Mouse (Mus musculus) cerebral cortex, adult 2 months (tissue): ENCODE results near the gene Gna14.

ENCODE experiments used
- WGBS: fragments of 180-500 bp; shearing (Covaris S2); methylation state at CpG from one replicate; pipeline ENCODE4 v1.1.7; 2018; 5-methylcytosine and 5-hydroxymethylcytosine counted together

Gna14 gene

DNA sequence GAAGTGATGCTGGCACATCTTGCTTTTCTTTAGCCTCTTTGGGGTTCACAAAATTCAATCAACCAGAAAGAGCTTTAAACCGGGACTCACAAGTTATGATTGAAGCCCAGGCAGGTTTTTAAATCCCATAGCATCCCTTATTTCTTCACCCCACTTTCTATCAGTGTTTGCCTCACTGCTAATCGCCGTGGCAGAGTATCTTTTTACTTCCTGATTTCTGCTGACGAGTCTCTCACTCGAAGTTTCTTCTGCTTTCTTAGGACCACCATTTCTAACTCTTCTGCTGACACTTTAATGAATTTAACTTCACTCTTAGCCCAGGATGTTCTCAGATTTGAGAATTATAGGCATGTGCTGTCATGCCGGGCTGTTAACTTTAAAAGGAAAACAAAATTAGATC, 21.6 kb downstream of the Gna14 start:
- 86% methylated on average over 6 of the region's 6 CpGs for WGBS

DNA sequence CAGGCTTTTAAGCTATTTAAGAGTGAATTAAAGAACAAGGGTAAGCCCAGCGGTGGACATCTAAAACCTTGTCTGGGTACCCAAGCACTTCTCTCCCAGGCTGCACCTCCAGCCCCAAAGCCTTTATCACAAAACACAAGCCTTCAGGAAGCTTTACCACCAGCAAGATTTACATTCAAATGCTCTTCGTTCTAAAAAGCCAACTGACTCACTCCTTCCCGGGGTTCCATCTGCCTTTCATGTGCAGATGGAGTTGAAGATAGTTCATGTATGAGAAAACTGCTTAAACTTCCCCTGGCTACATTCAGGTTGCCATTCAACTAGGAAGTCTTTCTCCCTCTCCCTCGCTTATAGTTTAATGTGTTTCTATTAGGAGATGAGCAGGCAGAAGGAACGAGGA, 23.8 kb downstream of the Gna14 start:
- 66% methylated on average over 5 of the region's 5 CpGs for WGBS

DNA sequence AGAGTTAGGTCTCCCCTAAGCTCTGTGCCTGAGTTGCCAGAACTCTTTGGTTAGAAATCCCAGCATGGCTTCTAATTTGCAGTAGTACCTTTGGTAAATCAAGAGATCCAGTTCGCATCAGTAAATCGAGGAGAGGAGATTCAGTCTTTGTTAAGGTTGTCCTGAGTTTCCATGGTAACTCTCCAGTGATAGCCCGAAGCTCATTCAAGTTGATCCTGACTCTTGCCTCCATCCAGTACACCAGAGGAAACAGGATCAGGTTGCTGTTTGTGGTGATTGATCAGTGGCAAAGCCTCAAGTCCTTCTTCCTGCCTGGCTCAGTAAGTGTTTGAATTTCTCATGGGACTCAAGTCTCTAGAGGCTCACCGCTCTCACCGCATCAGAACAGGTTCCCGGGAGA, 24.7 kb downstream of the Gna14 start:
- WGBS = 79% methylated on average over 6 of the region's 6 CpGs

DNA sequence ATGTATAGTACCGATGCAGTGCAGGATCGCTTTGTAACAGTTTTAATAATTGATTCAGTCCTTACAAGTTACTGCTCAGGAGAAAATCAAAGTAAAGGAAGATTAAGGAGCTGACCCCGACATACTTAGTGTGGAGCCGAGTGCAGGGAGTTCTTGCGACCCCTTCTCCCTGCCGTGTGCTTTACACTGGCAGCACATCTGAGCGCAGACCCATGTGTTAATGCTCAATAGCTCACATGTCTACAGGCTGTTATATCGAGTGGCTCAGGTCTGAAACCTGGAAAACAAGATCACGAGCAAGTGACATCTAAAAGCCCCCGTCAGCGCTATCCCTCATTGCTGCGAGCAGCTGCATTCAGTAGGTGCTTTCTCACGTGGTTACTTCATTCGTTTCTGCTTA, 25.3 kb downstream of the Gna14 start:
- WGBS = 97% methylated on average over 14 of the region's 14 CpGs

DNA sequence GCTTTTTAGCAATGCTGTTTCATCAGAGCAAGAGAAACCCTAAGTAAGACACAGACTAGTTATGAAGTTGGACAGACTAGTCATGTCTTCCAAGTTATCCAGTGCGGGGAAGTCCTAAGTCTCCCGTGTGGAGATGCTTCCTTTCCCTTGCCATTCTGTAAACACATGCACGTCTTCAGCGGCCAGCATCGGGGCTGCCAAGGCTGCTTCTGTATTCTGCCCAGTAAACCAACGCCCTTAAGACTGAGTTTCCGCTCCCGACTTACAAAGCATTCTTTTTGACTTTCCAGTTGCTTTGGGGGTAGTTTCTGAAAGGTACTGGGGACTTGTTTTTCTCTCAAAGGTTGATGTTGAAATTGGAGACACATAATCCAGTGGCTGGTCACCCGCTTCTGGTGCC, 26.9 kb downstream of the Gna14 start:
- WGBS = 68% methylated on average over 9 of the region's 9 CpGs

GRCm38 (mm10) chr19:16464730-16465129, 29.2 kb downstream of the Gna14 start:
- WGBS = 80% methylated on average over 4 of the region's 4 CpGs

DNA sequence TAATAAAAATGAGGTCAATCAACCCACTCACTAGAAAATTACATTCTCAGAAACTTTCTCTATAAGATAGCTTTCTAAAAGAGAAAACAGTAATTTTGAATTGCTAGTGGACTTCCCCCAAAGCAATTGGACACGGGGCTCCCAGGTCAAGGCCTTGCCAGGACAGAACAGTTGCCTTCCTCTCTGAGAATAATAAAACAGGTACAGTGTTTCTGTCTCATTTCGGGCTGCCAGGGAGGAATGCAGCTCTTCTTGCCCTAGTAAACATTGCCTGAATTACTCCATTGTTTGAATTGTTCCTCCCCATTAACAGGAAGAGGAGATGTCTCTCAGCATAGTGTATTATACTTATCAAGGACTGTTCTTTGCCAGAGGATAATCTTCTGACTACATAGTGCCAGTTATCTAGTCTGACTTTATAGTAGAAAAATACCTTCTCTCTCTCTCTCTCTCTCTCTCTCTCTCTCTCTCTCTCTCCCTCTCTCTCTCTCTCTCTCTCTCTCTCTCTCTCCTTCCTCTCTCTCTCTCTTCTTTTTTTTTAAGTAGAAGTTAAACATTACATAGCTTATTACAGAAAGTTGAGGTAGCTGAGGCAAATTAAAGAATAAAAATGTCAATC, 33.3 kb downstream of the Gna14 start:
- 54% methylated on average over 2 of the region's 2 CpGs for WGBS

GRCm38 (mm10) chr19:16472655-16473054, 37.1 kb downstream of the Gna14 start:
- 77% methylated on average over 5 of the region's 5 CpGs for WGBS

DNA sequence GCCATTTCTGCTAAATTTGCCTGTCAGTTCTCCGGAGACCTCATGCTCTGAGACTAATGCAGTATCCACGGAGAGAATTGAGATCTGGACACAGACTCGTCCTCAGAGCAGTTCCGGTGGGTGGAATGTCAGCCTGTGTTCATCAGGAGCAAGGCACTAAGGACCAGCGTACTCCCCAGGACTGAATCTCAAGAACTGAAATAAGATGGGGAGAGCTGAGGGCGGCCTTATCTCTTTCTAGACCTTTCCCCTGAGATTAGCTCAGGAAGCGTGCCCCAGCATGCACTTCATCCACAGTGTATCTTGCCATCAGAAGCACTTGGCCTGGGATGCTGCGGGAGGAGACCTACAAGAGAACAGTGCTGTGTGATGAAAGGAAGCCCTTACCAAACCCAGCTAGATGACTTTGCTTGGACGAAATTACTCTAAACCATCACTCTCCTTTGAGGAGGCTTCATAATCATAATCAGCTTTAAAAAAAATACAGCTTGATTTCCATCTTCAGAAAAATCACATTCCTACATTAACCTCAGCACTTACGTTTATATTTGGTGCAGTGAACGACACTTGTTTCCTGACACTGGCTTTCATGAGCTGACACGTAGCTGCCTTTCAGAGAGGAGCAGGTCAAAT, 41.9 kb downstream of the Gna14 start:
- 85% methylated on average over 12 of the region's 12 CpGs for WGBS

GRCm38 (mm10) chr19:16478186-16478607, 42.6 kb downstream of the Gna14 start:
- WGBS = 76% methylated on average over 8 of the region's 8 CpGs

DNA sequence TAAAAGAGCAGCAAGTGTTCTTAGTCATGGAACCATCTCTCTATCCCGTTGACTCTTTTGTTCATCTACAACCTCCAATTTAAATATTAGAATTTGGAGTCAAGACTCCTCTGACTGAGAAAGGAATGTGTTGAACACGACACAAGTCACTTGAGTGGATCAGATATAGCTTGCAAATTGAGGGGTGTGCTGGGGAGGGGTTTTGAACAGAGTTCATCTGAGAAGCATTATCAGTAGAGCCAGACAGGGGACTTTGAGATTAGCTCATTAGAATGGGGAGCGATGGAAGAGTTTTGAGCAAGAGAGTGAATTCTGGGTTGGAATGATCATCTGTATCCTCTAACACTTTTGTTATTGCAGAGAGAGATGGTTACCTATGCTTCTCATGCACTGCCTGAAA, 46.5 kb downstream of the Gna14 start:
- WGBS = 94% methylated on average over 3 of the region's 3 CpGs

- WGBS = 88% methylated on average over 10 of the region's 10 CpGs
These were observed 48.7 kb downstream of the Gna14 start for GRCm38 (mm10) chr19:16484237-16484636.

- 77% methylated on average over 5 of the region's 5 CpGs for WGBS
These were observed 49.1 kb downstream of the Gna14 start for GRCm38 (mm10) chr19:16484671-16485070.

DNA sequence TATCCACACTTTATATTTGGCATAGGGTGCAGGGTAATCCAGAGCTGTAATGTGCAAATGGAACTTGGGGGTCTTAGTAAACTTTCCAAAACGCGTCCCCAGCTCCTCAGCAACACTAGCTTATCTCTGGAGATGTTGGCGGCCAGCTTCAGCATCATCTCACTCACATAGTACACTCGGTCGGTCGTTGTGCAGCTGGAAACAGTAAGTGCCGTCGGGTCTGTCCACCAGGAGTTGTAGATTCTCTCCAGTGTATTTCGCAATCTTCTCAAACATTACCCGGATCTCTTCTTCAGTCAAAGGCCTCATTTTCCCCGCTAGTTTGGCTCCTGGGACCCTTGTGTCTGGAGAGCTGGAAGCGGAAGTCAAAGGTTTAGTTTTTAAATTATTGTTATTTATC, 55.2 kb downstream of the Gna14 start:
- whole genome bisulfite sequencing = 90% methylated on average over 12 of the region's 12 CpGs

DNA sequence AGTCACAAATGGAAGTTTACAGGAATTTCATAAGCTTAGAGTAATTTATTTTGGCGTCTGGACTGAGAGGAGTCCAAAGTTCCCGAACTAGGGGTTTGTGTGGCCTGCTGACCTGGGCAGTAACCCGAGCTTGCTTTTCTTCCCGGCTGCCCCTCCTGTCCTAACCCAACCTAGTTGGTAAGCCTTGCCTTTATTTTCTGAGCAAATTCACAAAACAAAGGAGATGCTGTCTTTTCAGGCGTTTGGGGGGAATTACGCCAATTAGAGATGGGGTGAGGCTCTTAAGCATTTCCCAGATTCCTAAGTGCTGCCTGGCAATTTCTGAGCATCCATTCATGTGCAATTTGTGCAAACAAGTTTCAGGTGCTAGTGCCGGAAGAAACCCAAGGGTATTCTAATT, 55.9 kb downstream of the Gna14 start:
- WGBS = 67% methylated on average over 7 of the region's 7 CpGs

- 90% methylated on average over 1 of the region's 1 CpGs for WGBS
These were observed 56.9 kb downstream of the Gna14 start for GRCm38 (mm10) chr19:16492453-16492852.

- WGBS = 94% methylated on average over 10 of the region's 10 CpGs
These were observed 59.4 kb downstream of the Gna14 start for GRCm38 (mm10) chr19:16494816-16495516.

DNA sequence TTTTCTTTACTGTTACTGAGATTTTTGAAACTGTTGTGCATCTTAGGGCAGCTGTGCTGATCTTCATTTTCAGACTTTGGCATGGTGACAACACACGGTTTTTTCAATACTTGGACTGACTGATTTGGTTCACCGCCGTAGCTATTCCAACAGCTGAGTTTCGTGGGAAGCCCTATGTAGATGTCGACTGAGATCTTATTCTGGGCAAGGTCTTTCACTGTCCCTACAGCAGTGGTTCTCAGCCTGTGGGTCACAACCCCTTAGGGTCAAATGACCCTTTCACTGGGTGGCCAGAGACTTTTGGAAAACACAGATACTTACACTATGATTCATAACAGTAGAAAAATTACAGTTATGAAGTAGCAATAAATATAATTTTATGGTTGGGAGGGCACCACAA, 60.5 kb downstream of the Gna14 start:
- 60% methylated on average over 5 of the region's 5 CpGs for WGBS

- WGBS = 62% methylated on average over 5 of the region's 5 CpGs
These were observed 66.5 kb downstream of the Gna14 start for GRCm38 (mm10) chr19:16502054-16502453.

GRCm38 (mm10) chr19:16506711-16507364, 71.3 kb downstream of the Gna14 start:
- WGBS = 46% methylated on average over 6 of the region's 6 CpGs

- 85% methylated on average over 10 of the region's 10 CpGs for WGBS
These were observed 75.0 kb downstream of the Gna14 start for GRCm38 (mm10) chr19:16510343-16511080.

DNA sequence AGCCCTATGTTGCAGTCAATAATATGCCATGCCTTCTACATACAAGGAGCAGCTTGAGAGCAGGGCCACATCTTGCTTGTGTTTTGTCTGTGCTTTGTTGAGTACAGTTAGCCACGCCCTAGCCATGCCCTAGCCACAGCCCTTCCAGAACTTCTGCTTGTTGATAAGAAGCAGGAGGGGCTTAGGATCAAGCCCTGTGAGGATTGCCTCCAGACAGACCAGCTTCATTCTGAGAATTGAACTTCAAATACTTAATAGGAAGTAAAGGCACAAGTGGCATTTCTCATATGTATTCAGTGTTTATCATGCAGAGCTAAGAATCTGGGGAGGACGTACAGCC, 75.5 kb downstream of the Gna14 start:
- 90% methylated on average over 2 of the region's 2 CpGs for WGBS
